Mouse (Mus musculus): ENCODE measurements around the gene Msrb3.

DNA sequence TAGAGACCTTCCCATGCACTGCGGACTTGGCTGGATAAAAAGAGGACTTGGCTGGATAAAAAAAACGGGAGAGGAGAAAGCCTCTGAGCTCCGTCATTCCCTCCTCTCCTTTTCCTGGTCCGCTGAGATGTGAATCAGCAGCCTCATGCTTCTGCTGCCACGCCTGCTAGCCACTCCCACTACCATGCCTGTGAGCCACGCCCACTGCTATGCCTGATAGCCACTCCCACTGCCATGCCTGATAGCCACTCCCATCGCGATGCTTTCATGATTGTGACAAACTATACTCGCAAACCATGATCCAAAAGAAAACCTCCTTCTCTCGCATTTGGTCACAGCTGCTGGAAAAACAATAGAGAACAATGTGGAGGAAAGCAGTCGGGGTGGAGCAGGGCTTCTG lies 133.5 kb downstream of the Msrb3 start:
- TF ChIP-seq GATA1 (IDR thresholded peaks at IDR 0.05; ENCODE audit: borderline replicate concordance, low read length) (no peak), CTCF (IDR thresholded peaks at IDR 0.05; ENCODE audit: low read depth, low read length) (no peak)

Data from G1E (cell line).